Mouse (Mus musculus): ENCODE data around the gene Spry2.

- TF ChIP-seq CTCF (IDR thresholded peaks at IDR 0.05) (no peak), EP300 (IDR thresholded peaks at IDR 0.05) (no peak)
These were observed 3.5 kb downstream of the Spry2 start for GRCm38 (mm10) chr14:105892941-105893622.
